ENCODE assay signal across 8 mouse cellular contexts in the genomic region with DNA sequence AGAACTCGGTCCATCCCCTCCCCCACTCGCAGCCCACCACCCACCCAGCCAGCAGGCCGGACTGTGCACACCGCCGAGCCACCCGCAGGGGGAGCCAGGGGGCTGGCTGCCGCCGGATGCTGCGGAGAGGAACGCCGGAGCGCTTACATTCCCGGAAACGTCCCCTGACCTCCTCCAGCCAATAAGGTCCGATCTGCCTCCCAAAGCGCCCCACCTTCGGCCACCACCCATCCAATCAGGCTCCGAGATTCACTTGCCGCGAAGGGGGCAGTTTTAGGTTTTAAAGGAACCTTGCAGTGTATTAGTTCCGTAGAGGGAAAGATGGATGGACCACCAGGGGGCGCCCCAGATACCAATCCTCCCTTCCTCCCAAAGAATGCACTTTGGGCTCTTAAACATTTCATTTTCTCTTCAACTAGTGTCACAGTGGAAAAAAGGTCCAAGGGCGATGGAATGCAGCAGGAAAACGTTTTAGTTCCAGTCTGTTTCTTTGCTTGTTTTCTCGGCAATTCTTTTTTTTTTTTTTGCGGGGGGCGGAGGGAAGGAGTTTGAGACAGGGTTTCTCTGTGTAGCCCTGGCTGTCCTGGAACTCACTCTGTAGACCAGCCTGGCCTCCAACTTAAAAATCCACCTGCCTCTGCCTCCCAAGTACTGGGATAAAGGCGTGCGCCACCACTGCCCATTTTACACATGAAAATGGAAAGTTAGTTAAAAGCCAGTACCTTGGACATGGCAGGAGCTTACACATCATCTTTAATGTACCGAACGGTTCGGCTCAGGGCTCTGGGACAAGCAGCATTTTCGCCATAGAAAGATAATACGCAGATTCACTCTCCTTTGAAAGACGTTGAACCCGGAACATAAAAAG. TPM values are rescaled to one million over a fixed set of nuclear protein-coding genes. Genes with fewer than 3 reads are reported as not detected.
DNase-seq lines count a peak whose midpoint lies in the region; ATAC-seq lines count a peak whose summit lies in the region.

No protein-coding gene starts in this region.

- peak overlapping the region; percentile 99 for H3K4me3 ChIP-seq in hindbrain, embryonic 16.5 days (ENCODE audit: low read length)
- peak overlapping the region; percentile 99 for H3K4me3 ChIP-seq in macrophage (ENCODE audit: inconsistent target)

- no peaks in the 10 kb centered on the region for H3K27me3 ChIP-seq in hindbrain, embryonic 16.5 days (replicated peaks; ENCODE audit: control insufficient read depth, insufficient read depth, low read length)

- H3K4me1 ChIP-seq in hindbrain, embryonic 16.5 days (ENCODE audit: control insufficient read depth, insufficient read depth, low read depth, low read length), result peaks cover 42% of the 10 kb centered on the region

- H3K79me2 ChIP-seq in macrophage (ENCODE audit: inconsistent target), result peaks cover 35% of the 10 kb centered on the region

- peak overlapping the region; percentile 98 for H3K27ac ChIP-seq in hindbrain, embryonic 16.5 days (ENCODE audit: low read depth, low read length)
- peak overlapping the region; percentile 94 for H3K27ac ChIP-seq in macrophage

- DNase-seq in WW6 (ENCODE audit: low read depth, low spot score), result peak; percentile 94
- DNase-seq in cerebellum, postnatal 4 days (ENCODE audit: low spot score in 2 of 2), result peak; percentile 94 to 95
- DNase-seq in gastrocnemius, adult 18-20 months (ENCODE audit: low spot score), result peak; percentile 97
- DNase-seq in left cerebral cortex, adult 18-20 months (ENCODE audit: low spot score in 2 of 2), result peak; percentile 97 to 98
- peak; percentile 98 for DNase-seq in right cerebral cortex, adult 18-20 months
- peak; percentile 90 for DNase-seq in urinary bladder, postnatal 10 days (ENCODE audit: low spot score)

- H3K9ac ChIP-seq in hindbrain, embryonic 16.5 days (ENCODE audit: low read depth, low read length), result peak overlapping the region; percentile 94

- H3K9me3 ChIP-seq in hindbrain, embryonic 16.5 days (ENCODE audit: control insufficient read depth, low read length), result no peaks in the 10 kb centered on the region

- peak overlapping the region; percentile 99 for H3K4me2 ChIP-seq in hindbrain, embryonic 16.5 days (ENCODE audit: low read length)

- ATAC-seq in hindbrain, embryonic 16.5 days, result peak; percentile 90

- H3K36me3 ChIP-seq in hindbrain, embryonic 16.5 days (ENCODE audit: control insufficient read depth, insufficient read depth, low read length), result peaks cover 8% of the 10 kb centered on the region; the same call in 1 of the 2 replicates
- H3K36me3 ChIP-seq in macrophage (ENCODE audit: inconsistent target), result peaks cover 13% of the 10 kb centered on the region

- WGBS in hindbrain, embryonic 16.5 days, result 9% methylated on average over 36 of the region's 36 CpGs
- WGBS in macrophage (ENCODE audit: missing documents), result 6% methylated on average over 33 of the region's 36 CpGs

RNA-seq across cellular contexts. Expression of a gene that starts 1.4 kb away (rescaled TPM):
- 10 to 100 TPM; 61.0 to 65.2 TPM for total RNA-seq in gastrocnemius, adult 18-20 months (2021)
- 126 and 150 TPM in 2 replicates for polyA plus RNA-seq in hindbrain, embryonic 16.5 days (2015; fragmentation: Nextera tagmentation; extraction: Ambion mirVana)
- total RNA-seq in left cerebral cortex, adult 18-20 months (2021), result 10 to 100 TPM; 81.2 to 85.5 TPM
- 10 to 100 TPM in 12 of 26 experiments, 1 to 10 TPM in 14; 2.0 to 21.4 (median 9.2) TPM for total RNA-seq in macrophage (2018; cell fraction: chromatin; rRNA removed)
- 10 to 100 TPM; 33.5 to 58.9 (median 48.1) TPM for total RNA-seq in macrophage (2018; cell fraction: cytosol; rRNA removed)
- 10 to 100 TPM in 16 of 26 experiments, 1 to 10 TPM in 10; 5.7 to 22.4 (median 12.2) TPM for total RNA-seq in macrophage (2018; cell fraction: nucleus; rRNA removed)
- polyA plus RNA-seq in macrophage (2018), result 44.1 to 130 TPM (median 65.7 TPM) in 3 replicates

RNA-seq across cellular contexts. Expression of a gene that starts 1.5 kb away (rescaled TPM):
- 10 to 100 TPM; 12.7 to 13.2 TPM for total RNA-seq in gastrocnemius, adult 18-20 months (2021)
- polyA plus RNA-seq in hindbrain, embryonic 16.5 days (2015; fragmentation: Nextera tagmentation; extraction: Ambion mirVana), result 96.7 and 98.3 TPM in 2 replicates
- total RNA-seq in left cerebral cortex, adult 18-20 months (2021), result 10 to 100 TPM; 78.9 to 81.5 TPM
- total RNA-seq in macrophage (2018; cell fraction: chromatin; rRNA removed), result 100 to 1,000 TPM in 1 of 26 experiments, 10 to 100 TPM in 25; 20.7 to 101 (median 48.4) TPM
- total RNA-seq in macrophage (2018; cell fraction: cytosol; rRNA removed), result 10 to 100 TPM; 26.8 to 47.9 (median 36.3) TPM
- 100 to 1,000 TPM in 1 of 26 experiments, 10 to 100 TPM in 25; 28.1 to 103 (median 45.2) TPM for total RNA-seq in macrophage (2018; cell fraction: nucleus; rRNA removed)
- 26.5 to 35.2 TPM (median 33.6 TPM) in 3 replicates for polyA plus RNA-seq in macrophage (2018)

RNA-seq across cellular contexts. Expression of a gene that starts 8.9 kb away (rescaled TPM):
- not detected for total RNA-seq in gastrocnemius, adult 18-20 months (2021)
- polyA plus RNA-seq in hindbrain, embryonic 16.5 days (2015; fragmentation: Nextera tagmentation; extraction: Ambion mirVana), result 0.36 and 0.41 TPM in 2 replicates
- not detected for total RNA-seq in left cerebral cortex, adult 18-20 months (2021)
- under 1 TPM in 1 of 26 experiments, not detected in 25; 0.92 TPM for total RNA-seq in macrophage (2018; cell fraction: chromatin; rRNA removed)
- total RNA-seq in macrophage (2018; cell fraction: cytosol; rRNA removed), result not detected
- total RNA-seq in macrophage (2018; cell fraction: nucleus; rRNA removed), result not detected
- not detected in 3 replicates for polyA plus RNA-seq in macrophage (2018)

RNA-seq across cellular contexts. Expression of a gene that starts 33.0 kb away (rescaled TPM):
- 10 to 100 TPM; 44.5 to 47.0 TPM for total RNA-seq in gastrocnemius, adult 18-20 months (2021)
- polyA plus RNA-seq in hindbrain, embryonic 16.5 days (2015; fragmentation: Nextera tagmentation; extraction: Ambion mirVana), result 9.9 and 12.1 TPM in 2 replicates
- 10 to 100 TPM; 51.0 to 52.2 TPM for total RNA-seq in left cerebral cortex, adult 18-20 months (2021)
- 100 to 1,000 TPM in 14 of 26 experiments, 10 to 100 TPM in 12; 50.9 to 167 (median 110) TPM for total RNA-seq in macrophage (2018; cell fraction: chromatin; rRNA removed)
- total RNA-seq in macrophage (2018; cell fraction: cytosol; rRNA removed), result 10 to 100 TPM; 21.8 to 48.7 (median 34.6) TPM
- total RNA-seq in macrophage (2018; cell fraction: nucleus; rRNA removed), result 100 to 1,000 TPM in 2 of 26 experiments, 10 to 100 TPM in 24; 40.0 to 119 (median 63.2) TPM
- 23.3 to 29.3 TPM (median 26.0 TPM) in 3 replicates for polyA plus RNA-seq in macrophage (2018)

RNA-seq across cellular contexts. Expression of a gene that starts 41.1 kb away (rescaled TPM):
- 100 to 1,000 TPM; 388 to 467 TPM for total RNA-seq in gastrocnemius, adult 18-20 months (2021)
- polyA plus RNA-seq in hindbrain, embryonic 16.5 days (2015; fragmentation: Nextera tagmentation; extraction: Ambion mirVana), result 11.4 and 32.3 TPM in 2 replicates
- 10 to 100 TPM; 58.5 to 60.4 TPM for total RNA-seq in left cerebral cortex, adult 18-20 months (2021)
- 100 to 1,000 TPM in 2 of 26 experiments, 10 to 100 TPM in 24; 13.3 to 122 (median 50.9) TPM for total RNA-seq in macrophage (2018; cell fraction: chromatin; rRNA removed)
- 10 to 100 TPM; 12.0 to 35.3 (median 21.6) TPM for total RNA-seq in macrophage (2018; cell fraction: cytosol; rRNA removed)
- 100 to 1,000 TPM in 3 of 26 experiments, 10 to 100 TPM in 23; 11.0 to 129 (median 43.5) TPM for total RNA-seq in macrophage (2018; cell fraction: nucleus; rRNA removed)
- polyA plus RNA-seq in macrophage (2018), result 20.5 to 35.2 TPM (median 25.5 TPM) in 3 replicates

Comparison
In these comparisons a context has a peak if more than half of its experiments do, and no peak if none do; other contexts are left out.
1. Peak in every context shown above with its lines: DNase-seq, ATAC-seq, H3K4me3 ChIP-seq and H3K27ac ChIP-seq.
2. RNA of a gene that starts 1.5 kb away (total RNA-seq): 78.9 to 81.5 TPM in left cerebral cortex, adult 18-20 months; 12.7 to 13.2 TPM in gastrocnemius, adult 18-20 months; every median in the first group is over 4 times any median in the second.